Mouse (Mus musculus) right cerebral cortex, postnatal 36 days (tissue): ENCODE data around the gene Gm20715.
A peak's percentile ranks its signal among the peaks of the same experiment; 100 is the strongest.
"Not testable (repeated sequence)": the region's sequence is repeated elsewhere in the genome, so short reads cannot be mapped to it uniquely, and the experiment has no call there.

Source experiments
- DNase-seq, 2 experiments: peaks; one replicate each; pipeline ENCODE4 v3.0.0; 2022; ENCODE audit warnings: low spot score in 2 of 2, mixed read lengths in 1 of 2

Gm20715 gene

GRCm38 (mm10) chr7:6410043-6410442 lies at the start of gene Gm20715:
Gene Gm20715 (plus strand): TSS chr7:6410277.
- DNase-seq: peak; percentile 49 to 61

- DNase-seq: no peak
These were observed 49.5 kb upstream of the Gm20715 start for GRCm38 (mm10) chr7:6360477-6361060.

- DNase-seq: no peak
These were observed 48.3 kb upstream of the Gm20715 start for GRCm38 (mm10) chr7:6361756-6362155.

GRCm38 (mm10) chr7:6362268-6363046 lies 47.6 kb upstream of the Gm20715 start:
- DNase-seq: peak; percentile 98 to 99

GRCm38 (mm10) chr7:6363047-6363488 lies 47.0 kb upstream of the Gm20715 start, which contains the start of gene Zfp78:
Gene Zfp78 (plus strand): TSS chr7:6363280.
- DNase-seq: peak; percentile 83 to 84

GRCm38 (mm10) chr7:6364761-6365160 lies 45.3 kb upstream of the Gm20715 start:
- no peak for DNase-seq

- DNase-seq: no peak
These were observed 42.9 kb upstream of the Gm20715 start for GRCm38 (mm10) chr7:6367185-6367584.

- DNase-seq: not testable (repeated sequence)
These were observed 41.9 kb upstream of the Gm20715 start for GRCm38 (mm10) chr7:6368146-6368545.

DNA sequence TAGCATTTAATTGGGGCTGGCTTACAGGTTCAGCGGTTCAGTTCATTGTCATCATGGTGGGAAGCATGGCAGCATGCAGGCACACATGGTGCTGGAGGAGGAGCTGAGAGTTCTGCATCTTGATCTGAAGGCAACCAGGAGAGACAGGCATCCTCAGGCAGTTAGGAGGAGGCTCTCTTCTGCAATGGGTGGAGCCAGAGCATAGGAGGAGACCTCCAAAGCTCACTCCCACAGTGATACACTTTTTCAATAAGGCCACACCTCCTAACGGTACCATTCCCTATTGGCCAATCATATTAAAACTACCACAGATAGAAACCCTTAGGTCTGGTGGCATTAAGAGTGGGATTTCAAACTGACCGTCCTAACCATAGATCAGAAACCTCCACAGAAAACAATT lies 40.6 kb upstream of the Gm20715 start:
- no peak for DNase-seq

- DNase-seq: no peak
These were observed 37.1 kb upstream of the Gm20715 start for GRCm38 (mm10) chr7:6372993-6373392.

DNA sequence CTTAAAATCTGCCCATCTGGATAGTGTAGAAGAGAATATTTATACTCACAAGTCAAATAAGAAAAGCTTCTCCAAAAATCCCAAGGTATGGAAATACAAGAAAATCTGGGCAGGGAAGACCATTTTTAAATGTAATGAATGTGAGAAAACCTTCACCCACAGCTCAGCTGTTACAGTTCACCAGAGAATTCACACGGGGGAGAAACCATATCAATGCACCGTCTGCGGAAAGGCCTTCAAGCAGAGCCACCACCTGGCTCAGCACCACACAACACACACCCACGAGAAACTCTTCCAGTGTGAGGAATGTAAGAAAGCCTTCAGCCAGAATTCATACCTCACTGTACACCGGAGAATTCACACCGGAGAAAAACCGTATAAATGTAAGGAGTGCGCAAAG lies 31.6 kb upstream of the Gm20715 start:
- peak; percentile 72 to 78 for DNase-seq

- no peak for DNase-seq
These were observed 28.6 kb upstream of the Gm20715 start for GRCm38 (mm10) chr7:6381431-6381830.

DNA sequence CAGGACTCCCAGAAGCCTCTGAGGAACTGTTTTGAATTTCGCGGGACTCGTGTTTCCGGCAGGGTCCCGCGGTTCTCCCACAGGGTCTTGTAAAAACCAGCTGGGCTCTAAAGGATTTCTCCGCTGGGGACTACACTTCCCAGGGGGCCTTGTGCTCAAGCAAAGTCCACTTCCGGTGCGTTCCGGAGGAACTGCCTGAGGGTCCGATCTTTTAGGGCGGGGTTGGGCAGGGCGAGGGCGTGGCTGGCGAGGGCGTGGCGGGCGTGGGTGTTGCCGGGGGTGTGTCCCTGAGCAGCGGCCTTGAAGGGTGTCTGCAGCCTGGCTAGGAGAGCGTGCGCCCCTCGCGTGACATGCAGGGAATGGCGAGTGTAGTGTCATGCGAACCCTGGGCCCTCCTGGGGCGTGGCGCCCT lies 27.0 kb upstream of the Gm20715 start, which contains the start of gene Zfp28:
Zfp28 (plus strand) TSS at position 252 of the 412 bp plus-strand sequence.
- peak; percentile 85 to 90 for DNase-seq

DNA sequence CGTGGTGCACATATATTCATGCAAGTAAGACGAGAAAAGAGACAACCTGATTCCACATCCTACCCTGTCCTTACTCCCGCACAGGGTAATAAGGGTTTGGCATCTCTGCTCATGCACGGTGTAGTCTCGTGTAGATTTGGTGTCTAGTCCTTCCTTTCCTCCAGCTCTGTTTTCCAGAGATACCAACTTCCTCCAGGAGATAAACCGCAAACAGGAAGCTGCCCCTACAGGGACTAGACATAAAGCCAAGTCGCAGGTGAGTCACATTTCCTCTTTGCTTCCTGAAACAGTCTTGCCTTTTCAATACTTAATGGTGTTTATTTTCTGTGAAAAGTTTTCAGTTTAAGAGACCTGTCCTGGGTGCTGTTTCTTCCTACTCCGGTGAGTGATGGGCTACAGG lies 26.1 kb upstream of the Gm20715 start:
- DNase-seq: no peak

- DNase-seq: peak in 1 of 2 experiments; percentile 20
These were observed 23.1 kb upstream of the Gm20715 start for GRCm38 (mm10) chr7:6386995-6387394.

GRCm38 (mm10) chr7:6388971-6389370 lies 21.1 kb upstream of the Gm20715 start:
- DNase-seq: no peak

GRCm38 (mm10) chr7:6389449-6389848 lies 20.6 kb upstream of the Gm20715 start:
- no peak for DNase-seq

DNA sequence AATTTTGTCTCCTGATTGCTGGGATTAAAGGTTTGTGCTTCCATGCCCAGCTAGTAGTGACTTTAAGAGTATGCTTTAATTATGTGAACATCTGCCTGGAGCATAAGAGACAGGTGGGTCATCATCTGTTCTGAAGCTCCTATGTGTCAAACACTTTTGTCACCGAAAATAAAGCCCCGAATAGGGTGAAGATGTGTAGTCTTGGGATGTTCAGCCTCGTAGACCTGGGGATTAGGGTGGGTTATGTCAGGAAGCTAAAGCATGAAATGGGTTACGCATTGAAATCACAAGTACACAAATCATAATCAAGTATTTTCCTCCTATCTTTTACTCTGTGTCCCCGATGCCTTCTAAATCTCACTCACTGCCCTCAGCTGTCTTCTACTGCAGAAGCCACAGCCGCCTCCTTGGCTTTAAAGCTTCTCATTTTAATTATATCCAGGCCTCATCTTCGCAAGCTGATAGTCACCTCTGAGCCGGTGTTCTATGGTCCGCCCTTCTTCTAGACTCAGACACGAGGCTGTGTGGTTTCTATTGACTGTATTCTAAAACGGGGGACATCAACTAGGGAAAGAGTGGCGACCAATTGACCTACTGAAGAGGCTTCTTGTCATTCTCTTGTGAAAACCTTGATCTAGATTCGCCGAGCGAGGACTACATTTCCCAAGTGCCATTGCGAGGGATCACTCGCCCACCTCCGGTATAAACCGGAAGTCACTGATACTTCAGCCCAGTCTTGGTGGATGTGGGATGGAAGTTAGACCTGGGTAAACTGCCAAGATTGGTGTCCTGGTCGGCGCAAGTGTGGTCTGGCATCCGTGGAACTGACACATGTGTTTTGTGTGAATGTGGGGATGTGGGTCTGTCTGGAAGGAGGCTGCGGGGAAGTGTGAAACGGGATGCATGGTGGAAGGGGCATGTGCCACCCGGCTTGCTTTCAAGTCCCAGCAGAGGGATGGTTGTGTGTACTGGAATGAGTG lies 11.8 kb upstream of the Gm20715 start, which contains the start of gene Smim17:
Smim17 (plus strand) TSS at position 720 of the 980 bp plus-strand sequence.
- peak; percentile 55 to 79 for DNase-seq

GRCm38 (mm10) chr7:6414626-6415441 lies 4.8 kb downstream of the Gm20715 start:
- DNase-seq: peak; percentile 18 to 30

DNA sequence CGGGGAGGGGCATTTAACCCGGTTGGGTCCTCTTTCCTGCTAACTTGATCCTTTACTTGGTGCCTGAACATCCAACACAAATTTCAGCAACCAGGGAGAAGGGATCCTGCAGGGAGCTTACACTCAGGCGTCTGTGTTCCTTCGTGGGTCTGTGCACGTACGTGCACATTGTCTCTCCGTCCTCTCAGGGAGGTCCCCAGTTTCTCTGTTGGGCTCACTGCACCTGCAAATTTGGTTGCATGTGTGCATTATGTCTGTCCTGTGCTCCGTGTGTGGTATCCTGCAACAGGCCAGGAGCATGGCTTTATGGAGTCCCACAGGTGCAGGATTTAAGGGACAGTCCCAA lies 5.3 kb downstream of the Gm20715 start:
- DNase-seq: no peak

- DNase-seq: peak; percentile 32 to 43
These were observed 9.8 kb downstream of the Gm20715 start for GRCm38 (mm10) chr7:6419894-6420293.
